Mouse (Mus musculus) CH12F3 (cell line): ENCODE data around the gene Amer2.

Experiments
- in situ Hi-C: fragments of 300-500 bp; cut with MboI; formaldehyde crosslinking; loops from 2 replicates; pipeline ENCODE4 v1.14.3; 2020; ENCODE audit warnings: low sequenced_read_pairs

The Amer2 gene

DNA sequence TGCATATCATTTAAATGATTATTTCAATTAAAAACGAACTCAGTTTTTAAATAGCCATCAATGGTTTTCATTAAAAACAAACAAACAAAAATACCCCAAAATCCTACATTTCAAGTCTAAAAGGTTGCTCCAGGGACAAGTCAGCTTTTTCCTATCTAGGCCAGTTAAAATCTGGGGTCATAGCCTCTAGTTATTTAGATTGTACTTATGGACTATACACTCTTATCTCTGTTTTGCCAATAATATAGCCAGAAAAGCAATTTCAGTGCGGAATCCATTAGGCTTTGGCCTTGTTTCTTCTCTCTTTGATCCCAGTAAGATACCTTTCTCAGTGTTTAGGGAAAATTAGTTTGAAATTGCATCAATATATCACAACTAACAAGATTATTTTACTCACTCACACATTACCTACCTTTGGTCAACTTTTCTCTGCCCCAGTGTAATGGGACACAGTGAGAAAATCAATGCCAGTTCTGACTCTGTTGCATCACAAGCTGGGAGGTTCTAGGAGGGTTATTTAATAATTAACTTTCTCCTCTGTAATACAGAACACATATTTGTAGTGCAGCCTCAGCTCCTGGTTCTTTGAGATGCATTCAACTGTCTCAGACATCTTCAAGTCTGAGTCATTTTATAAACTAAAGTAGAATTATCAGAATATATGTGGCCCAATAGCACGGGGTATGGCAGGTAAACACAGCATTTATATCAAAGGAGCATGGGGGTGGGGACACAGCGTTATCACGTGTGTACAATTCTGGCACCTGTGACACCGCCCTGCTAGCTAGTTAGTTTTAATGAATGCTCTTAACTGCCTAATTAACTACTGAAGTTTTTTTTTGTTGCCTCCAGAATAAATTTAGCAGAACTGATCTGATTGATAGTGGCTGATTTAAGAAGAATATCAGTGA, 13.8 kb downstream of the Amer2 start:
- in situ Hi-C loops: no loop called here

DNA sequence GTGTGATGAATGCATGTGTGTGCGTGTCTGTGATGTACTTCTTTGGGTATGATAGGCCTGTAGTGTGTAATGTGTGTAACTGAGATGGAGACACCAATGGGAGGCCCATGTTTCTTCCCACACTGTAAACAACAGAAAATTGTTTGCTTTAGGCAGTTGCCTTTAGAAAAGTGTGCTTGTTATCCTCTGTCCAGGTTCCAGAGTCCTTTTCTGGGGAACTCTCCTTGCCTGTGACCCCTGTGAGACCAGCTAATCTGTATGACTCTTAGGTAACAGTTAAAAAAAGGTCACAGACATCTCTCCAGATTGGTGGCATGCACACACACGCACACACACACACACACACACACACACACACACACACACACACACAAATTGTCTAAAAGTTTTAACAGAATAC, 15.3 kb downstream of the Amer2 start:
- in situ Hi-C loops: no loop called here

DNA sequence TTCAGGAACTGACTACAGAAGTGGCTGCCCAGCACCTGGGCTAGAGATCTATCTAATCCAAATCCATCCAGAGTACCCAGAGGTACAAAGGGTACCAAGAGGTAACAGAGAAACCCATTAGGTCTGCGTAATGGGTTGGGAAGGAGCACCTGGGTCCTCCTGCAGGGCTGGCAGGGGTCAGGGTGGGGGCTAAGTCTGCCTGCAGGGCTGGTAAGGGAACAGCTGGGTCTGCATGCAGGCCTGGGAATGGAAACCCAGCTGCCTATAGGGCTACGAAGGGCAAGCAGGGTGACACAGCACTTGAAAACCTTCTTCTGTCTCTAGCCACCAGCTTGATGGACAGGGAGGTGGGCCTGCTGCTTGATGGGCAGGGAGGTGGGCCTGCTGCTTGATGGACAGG, 19.1 kb downstream of the Amer2 start:
- in situ Hi-C loops: no loop called here

DNA sequence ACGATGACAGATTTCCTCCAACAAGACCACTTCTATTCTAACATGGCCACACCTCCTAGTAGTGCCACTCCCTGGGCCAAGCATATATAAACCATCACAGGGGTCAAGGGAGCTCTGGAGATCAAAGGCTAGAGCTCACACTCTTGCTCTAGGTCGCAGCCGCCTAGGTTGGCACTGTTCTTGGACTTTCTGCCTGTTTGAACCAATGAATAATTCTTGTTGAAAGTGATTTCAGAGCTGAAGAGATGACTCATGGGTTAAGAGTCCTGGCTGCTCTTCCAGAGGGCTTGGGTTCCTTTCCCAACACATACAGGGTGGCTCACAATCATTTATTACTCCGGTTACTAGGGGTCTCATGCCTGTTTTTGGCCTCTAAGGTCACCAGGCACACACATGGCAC, 24.3 kb downstream of the Amer2 start:
- in situ Hi-C loops: no loop called here

DNA sequence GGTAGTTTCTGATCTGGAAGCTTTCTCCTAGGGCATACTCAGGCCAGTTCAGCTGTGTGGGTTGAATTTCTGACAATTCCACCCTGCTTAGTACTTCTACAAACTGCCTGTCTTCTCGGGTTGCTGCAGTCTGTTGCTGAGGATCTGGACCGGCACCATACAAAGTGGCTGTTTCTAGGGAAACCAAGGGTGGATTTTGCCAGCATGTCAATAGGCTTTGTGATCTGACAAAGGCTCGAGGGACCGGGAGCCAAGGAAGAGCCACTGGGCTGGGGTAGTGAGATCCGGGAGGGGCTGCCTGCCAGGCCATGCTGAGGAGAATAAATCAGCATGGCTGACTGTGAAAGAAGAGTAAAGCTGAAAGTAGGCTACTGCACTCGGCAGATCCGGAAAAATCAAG, 25.8 kb downstream of the Amer2 start:
- in situ Hi-C loops: no loop called here

DNA sequence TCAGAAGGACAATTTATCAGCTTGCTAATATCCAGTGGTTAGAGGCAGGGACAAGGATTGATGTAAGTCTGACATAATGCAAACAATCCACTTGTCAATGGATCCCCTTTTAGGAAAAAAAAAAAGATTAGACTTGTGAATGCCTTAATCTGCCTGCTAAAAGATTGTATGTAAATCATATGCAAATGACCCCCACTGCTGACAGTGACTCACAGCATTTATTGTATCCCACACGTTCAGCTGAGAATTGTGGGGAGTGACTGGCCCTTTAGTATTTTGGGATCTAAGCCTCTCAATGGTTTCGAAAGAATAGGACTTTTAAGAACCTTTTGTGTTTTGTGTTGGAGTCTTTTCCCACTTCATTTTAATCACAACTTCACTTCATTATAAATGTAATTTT, 30.2 kb downstream of the Amer2 start:
- in situ Hi-C loops: no loop called here

DNA sequence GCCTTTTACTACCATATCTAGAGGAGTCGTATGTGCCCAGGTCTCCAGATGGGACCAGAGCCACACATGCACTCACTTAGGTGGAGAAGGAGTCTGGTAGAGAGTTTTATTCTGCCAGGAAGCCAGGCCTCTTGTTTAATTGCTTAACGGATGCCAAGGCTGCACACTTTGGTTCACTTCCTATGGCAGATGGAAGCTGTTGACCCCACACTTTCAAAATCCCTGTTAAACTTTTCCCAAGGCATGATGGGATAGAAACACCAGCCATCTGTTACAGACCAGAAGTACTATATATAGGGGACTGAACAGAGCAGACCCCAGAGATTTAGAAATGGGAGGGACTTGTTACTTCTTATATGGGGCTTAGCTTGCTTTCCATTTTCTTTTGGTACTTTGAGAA, 32.8 kb downstream of the Amer2 start:
- in situ Hi-C loops: no loop called here

DNA sequence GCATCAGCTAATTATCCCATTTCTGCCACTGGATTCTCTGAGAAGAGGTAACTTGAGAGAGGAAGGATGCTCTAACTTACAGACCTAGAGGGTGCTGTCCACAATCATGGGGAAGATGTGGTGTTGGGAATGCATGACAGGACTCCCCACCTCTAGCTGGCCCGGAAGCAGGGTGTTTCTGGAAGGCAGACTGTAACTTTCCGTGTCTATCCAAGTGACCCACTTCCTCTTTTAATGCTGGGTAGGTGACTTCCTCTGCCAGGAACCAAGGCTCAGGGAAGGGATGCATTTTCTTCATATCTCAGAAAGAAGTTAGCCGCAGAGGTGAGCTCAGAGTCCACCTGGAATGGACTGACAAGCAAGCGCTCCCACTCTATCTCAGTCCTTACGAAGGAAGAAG, 33.5 kb downstream of the Amer2 start:
- in situ Hi-C loops: no loop called here

DNA sequence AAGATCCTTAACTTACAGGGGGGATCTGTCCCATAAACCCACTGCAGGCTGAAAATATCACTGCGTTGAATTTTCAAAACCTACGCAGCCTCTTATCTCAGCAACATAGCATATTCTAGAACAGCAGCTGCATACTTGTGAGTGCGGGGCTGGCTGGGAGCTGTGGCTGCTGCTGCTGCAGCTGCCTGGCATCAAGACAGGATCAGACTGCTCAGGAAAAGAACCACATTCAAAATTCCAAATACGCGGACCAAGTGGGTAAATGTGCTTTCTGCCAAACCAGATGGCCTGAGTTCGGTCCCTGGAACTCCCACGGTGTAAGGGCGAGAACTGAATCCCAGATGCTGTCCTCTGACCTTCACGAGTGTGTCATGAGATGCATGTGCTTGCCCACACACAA, 34.3 kb downstream of the Amer2 start:
- in situ Hi-C loops: no loop called here

DNA sequence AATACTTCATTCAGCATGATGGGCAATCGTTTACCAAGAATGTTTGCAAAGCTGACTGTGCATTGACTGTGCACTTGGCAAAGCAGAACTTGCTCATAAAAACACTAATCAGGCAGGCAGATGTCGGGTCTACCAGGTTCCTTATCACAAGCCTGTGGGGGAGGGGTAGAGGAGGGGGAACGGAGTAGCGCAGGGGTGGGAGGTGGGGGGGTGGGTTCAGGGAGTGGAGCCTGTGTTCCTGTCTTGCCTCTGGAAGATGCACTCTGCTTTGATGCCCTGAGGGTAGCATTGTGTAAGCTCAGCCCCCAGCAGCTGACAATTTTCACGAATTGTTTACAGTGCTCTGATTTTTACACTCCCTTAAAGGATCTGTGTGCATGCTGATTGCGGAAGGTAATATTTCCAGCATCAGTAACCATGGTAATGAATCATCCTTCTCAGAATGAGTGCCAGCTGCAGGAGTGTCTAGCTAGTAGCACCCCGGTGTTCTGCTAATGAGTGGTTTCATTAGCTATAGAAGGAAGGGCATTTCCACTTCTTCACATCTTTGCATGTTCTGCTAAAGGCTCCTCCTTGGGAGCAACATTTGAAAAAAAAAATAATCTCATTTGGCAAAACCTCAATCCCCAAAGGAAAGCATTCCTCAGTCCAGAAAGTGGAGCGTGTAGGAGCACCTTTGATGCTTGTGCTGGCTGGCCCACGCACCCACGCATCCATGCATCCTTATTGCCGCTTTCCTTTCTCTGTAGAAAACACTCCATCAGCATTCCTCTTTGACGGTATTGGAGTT, 36.8 kb downstream of the Amer2 start:
- in situ Hi-C loops: no loop called here

DNA sequence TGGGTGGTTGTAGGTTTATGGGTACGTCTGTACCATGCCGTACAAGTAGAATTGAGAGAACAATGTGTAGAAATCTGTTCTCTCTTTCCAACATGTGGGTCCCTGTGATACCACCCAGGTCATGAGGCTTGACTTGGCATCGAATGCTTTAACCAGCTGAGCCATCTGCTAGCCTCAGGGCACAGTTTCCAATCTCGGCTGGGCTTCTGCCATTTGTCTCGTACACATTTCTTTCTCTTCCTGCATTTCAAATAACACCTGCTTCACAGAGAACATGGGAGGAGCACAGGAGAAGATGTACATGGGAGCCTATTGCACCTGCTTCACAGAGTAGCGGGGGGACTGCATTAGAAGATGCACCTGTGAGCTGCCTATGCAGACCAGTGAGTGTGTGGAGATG, 38.2 kb downstream of the Amer2 start:
- in situ Hi-C loops: no loop called here

DNA sequence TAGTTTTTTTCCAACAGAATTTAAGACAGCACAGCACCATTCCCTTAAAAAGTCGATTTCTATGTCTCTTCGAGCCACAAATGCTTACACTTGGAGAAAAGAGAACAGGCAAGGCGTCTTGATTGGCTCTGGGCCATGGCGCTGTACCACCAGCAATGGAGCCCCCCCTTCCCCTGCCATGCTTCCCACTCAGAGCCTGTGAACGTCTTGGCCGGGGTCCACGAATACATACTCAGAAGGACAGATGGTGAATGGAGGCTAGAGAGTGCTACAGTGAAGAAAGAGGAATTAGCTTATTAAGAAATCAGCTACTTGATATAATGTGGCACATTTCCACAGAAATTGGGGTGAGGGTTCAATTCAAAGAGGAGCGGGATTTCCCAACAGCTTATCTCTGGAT, 41.6 kb downstream of the Amer2 start:
- in situ Hi-C loops: no loop called here

DNA sequence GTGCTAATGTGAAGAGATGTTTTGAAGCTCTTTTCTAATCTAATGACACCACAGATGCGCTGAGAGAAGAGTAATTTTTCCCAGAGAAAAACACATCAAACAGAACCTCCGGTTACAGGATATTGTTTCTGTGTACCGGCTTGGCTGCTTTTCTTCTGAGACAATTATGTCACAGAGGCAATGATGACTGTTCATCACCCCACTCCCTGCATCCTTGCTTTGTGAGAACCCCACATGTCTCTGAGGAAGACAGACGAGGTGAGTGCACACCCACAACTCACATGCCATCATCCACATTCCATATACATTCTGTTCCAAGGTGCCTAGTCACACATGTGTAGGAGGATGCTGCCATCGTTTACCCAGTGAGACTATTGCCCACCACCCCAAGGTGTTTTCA, 44.9 kb downstream of the Amer2 start:
- in situ Hi-C loops: no loop called here

DNA sequence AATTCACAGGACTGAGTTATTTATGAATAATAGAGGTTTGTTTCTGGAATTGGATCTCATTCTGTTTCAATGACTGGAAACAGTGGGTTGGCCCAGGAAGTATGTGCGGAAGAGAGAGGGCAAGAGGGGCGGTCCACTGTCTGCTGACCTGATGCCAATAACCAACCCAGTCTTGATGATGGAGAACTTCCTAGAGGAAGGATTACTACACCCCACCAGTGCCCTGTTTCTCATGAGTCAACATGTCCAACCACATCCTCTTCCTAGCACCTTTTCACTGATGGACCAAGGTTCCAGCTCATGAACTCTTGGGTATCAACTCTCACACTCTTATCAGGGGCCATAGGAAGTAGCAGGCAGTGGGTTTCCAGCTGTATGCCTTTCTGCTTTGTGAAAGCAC, 49.9 kb downstream of the Amer2 start:
- in situ Hi-C loops: no loop called here

DNA sequence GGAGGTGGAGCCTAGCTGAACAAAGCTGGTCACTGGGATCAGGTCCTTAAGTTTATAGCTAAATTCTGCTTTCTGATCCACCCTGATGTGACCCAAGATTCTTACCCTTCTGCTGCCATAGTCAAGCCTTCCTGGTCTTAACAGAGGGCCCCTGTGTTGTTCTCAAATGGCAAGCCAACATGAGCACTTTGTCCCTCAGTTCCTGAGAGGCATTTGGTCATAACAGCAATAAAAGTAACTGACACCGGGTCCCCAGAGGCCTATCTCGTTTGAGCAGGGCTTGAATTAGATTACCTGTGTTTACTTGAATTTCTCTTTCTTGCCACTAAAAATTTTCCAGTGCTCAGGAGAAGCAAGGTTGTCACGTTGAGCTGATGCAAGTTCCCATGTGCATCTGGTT, 51.1 kb downstream of the Amer2 start:
- in situ Hi-C loops: no loop called here

DNA sequence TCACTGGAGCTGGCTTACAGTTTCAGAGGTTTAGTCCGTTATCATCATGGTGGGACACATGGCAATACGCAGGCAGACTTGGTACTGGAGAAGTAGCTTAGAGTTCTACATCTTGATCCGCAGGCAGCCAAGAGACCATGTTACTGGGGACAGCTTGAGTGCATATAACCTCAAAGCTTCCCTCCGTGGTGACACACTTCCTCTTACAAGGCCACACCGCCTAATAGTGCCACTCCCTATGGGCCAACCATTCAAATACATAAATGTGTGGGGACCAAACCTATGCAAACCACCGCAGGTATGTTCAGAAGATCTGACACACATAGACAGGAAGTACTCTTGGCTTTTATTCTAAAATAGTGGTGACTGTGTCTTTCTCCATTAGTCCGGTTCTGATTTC, 52.5 kb downstream of the Amer2 start:
- in situ Hi-C loops: no loop called here

DNA sequence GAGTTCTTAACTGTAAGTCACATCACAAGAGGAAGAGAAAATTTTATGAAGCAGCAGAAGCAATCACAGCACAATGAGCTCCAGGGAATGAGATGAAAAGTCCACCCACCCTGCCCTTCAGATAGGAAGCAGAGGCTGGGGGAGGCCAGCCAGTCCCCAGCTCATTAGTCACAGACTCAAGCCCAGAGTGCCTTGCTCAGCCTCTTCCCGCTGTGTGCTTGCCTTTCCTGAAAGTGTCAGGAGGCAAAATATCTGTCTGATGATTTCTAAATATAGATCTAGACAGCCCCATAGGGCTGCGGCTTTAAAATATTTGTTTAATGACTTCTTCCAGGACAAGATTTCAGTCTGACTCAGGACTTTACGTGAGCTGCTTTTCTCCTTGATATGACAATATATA, 54.8 kb downstream of the Amer2 start:
- in situ Hi-C loops: no loop called here

DNA sequence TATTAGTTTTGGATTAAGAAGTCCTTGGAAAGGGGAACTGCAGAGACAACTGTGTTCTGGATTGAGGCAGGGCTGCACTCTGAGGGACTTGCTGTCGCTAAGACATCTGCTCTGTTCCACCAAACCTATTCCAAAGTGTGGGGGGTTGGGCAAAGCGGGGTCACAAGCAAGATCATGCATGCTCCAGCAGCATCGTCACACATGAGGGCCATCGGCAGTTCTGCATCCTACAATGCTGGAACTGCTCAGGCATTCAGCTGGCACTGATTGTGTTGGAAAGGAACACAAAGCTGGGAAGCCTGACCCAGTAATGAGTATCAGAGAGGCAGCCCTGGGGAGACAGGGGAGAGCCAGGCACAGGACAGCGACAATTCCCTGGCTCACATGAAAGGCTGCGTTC, 56.5 kb downstream of the Amer2 start:
- in situ Hi-C loops: no loop called here

DNA sequence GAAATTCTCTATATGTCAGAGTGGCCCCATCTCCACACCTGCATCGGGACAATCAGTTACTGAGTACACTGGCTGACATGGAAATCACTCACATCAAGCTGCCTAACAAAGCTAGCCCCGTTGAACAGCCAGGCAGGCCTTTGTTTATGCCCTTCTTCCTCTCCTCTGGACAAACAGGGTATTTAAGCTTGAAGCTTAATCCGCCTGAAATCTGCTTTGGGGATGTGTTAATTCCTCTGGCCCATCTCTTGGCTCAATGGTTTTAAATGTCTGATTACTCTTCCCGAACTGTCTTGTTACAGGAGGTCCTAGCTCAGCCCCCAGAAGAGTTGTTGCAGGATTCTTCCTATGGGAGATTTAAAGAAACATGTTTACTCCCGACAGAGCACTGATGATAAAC, 58.5 kb downstream of the Amer2 start:
- in situ Hi-C loops: no loop called here

DNA sequence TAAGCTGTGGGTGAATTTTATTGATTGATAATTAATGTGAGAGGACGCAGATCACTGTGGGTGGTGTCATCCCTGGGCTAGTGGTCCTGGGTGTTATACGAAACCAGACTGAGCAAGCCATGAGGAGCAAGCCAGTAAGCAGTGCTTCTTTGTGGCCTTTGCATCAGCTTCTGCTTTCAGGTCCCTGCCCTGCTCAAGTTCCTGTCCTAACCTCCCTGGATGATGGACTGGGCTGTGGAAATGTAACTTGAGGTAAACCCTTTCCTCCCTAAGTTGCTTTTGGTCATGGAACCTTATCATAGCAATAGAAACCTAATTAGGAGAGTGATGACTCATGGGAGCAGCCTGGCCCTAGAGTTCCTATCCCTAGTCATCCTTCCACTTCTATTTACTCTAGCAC, 59.1 kb downstream of the Amer2 start:
- in situ Hi-C loops: no loop called here

DNA sequence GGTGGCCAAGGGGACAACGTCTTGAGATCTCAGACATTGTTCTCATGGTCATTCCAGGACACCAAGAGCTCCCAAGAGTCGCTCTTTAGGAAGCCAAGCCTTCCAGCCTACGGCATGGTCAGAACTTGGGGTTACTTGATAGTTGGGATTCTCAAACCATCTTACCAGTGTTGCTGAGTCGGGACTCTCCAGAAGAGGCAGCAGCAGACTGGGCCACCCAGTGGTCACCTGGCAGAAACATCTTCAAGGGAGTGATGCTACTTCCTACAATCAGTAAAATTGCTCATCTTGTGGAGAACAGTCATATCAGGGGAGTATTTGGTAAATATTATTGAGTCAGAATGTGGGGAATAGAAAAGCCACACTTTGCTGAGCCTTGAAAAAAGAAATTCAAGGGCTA, 62.5 kb downstream of the Amer2 start:
- in situ Hi-C loops: no loop called here

DNA sequence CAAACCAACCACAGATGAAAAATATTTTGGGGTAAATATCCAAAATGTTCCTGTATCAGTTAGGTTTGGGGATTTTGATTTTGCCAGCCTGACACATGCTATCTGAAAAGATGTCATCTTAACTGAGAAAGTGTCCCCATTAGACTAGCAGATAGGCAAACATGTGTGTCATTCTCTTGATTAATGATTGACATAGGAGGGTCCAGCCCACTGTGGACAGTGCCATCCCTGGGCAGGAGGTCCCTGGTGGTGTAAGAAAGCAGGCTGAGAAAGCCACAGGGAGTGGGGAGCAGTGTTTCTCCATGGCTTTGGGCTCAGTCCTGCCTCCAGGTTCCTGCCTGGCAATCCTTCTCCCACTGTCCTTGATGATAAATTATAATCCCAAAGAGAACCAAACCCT, 63.3 kb downstream of the Amer2 start:
- in situ Hi-C loops: no loop called here
